Mouse (Mus musculus): Measurements from ENCODE around the gene Ptch1. TPM values are rescaled to one million over a fixed set of nuclear protein-coding genes. Genes with fewer than 3 reads are reported as not detected.

Gene Ptch1
- polyA plus RNA-seq, 1 experiment: 2.7 TPM

DNA sequence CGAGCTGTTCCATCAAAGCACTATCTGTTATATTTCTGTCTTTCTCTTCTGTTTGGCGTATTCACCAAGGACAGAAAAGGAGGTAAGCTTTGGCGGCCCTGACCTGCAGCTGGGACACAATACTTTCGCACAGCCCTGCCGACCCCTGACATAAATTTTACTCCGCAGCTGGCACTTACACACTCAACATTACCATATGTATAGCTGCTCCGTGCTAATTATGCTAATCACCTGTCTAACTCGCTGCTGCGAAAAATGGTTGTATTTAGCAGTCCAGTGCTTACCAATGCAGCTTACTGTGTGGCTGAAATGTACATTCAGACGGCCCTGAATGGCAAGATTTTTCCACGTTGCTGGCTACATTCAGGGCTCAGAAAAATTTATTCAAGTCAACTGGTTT, 18.8 kb downstream of the Ptch1 start:
- Histone ChIP-seq H3K4me1 (peaks cover 60% of the 10 kb centered on the region), H3K4me3 (replicated peaks) (no peak overlapping the region), H3K9me3 (no peaks in the 10 kb centered on the region), H3K36me3 (replicated peaks; ENCODE audit: low read length) (peaks cover 34% of the 10 kb centered on the region), H3K27me3 (replicated peaks) (no peaks in the 10 kb centered on the region)
- TF ChIP-seq FLI1 (IDR thresholded peaks at IDR 0.05; ENCODE audit: low read length): no peak
- TF ChIP-seq GATA1 (IDR thresholded peaks at IDR 0.05; ENCODE audit: borderline replicate concordance, low read length): no peak

DNA sequence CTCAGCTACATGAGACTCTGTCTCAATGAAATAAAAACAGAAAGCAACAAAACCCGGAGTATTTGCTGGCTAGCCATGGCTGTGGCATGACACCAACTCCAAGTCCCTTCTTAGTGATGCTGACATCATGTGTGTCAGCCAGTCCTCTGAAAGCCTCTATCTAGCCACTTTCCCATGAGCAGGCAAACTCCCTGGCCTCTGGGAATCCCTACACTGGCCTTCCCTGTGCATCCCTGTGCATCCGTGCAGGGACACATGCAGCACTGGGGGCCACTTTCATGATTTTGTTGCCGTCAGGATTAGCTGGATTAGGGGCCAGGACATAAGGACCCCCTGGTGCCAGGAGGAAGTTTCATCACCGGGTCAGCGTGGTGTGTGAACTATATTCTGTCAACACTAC, 20.0 kb downstream of the Ptch1 start:
- H3K9me3 ChIP-seq: no peaks in the 10 kb centered on the region
- H3K36me3 ChIP-seq (replicated peaks; ENCODE audit: low read length): peaks cover 29% of the 10 kb centered on the region
- TF ChIP-seq FLI1 (IDR thresholded peaks at IDR 0.05; ENCODE audit: low read length) (no peak), GATA1 (IDR thresholded peaks at IDR 0.05; ENCODE audit: borderline replicate concordance, low read length) (no peak)

DNA sequence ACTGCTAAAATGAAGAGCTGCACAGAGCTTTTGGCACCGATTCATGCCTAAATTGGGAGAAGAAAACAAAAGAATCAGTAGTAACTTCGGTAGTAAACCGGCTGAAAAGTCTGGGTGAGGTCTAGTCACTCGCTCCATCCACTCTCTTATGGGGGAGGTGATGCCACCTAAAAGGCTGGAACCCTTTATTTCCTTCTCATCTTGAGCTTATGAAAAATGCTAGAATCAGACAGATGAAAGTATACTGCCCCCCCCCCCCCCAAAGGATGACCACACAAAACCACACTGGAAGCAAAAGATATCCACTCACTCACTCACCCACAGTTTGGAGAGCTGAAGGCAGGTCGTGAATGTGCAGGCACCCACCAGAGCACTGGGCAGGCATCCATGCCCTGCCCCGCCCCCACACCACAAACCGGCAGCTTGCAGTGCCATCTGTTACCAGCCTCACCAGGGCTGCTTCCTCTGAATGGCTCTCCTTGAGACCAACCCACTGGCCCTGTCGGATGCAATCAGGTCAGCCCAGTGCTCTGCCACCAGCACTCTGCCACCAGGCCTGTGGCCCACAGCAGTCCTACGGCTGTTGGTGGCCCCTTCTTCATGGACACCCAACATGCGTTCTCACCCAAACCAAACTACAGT, 21.0 kb downstream of the Ptch1 start:
- TF ChIP-seq GATA1 (IDR thresholded peaks at IDR 0.05; ENCODE audit: borderline replicate concordance, low read length) (no peak), FLI1 (IDR thresholded peaks at IDR 0.05; ENCODE audit: low read length) (no peak)
- Histone ChIP-seq H3K9me3 (no peaks in the 10 kb centered on the region), H3K4me1 (peaks cover 59% of the 10 kb centered on the region), H3K36me3 (replicated peaks; ENCODE audit: low read length) (peaks cover 36% of the 10 kb centered on the region), H3K27me3 (replicated peaks) (no peaks in the 10 kb centered on the region), H3K4me3 (replicated peaks) (peak overlapping the region; percentile 33)

More for the DNA sequence above, 20.0 kb downstream of the Ptch1 start:
- Histone ChIP-seq H3K4me3 (replicated peaks) (no peak overlapping the region), H3K27me3 (replicated peaks) (no peaks in the 10 kb centered on the region), H3K4me1 (peaks cover 68% of the 10 kb centered on the region)

DNA sequence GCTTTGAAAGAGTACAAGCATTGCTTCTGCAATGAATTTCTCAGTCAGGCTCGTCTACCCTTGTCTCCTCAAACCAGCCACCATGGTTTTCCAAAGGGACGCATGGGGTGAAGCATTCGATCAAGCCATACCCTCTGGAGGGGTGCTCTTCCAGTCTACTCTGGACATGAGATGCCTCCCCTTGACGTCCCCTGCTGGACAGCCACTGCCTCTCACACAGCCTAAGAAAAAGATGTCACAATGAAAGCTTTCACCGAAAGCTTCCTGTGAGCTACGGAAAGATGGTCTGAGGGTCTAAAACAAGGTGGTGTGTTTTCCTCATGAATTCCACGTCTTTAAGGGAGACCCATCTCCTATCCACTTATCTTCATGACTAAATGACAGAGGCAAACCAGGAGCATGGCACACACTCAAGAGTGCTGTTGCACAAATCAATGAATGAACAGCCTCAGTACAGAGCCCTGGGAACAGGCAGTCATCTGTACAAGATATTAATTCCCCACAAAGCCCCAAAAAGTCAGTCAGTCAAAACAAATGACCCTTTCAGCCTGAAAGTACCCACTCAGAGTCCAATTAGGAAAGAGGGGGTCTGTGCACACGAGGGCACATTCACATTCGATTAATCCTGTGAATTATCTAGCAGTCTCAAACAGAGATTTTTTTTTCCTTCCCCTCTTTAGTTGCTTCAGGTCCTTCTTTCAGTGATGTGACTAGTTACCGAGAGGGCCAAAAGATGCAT, 21.7 kb downstream of the Ptch1 start:
- H3K36me3 ChIP-seq (replicated peaks; ENCODE audit: low read length): peaks cover 41% of the 10 kb centered on the region
- no peak for TF ChIP-seq GATA1 (IDR thresholded peaks at IDR 0.05; ENCODE audit: borderline replicate concordance, low read length)
- TF ChIP-seq FLI1 (IDR thresholded peaks at IDR 0.05; ENCODE audit: low read length): no peak

DNA sequence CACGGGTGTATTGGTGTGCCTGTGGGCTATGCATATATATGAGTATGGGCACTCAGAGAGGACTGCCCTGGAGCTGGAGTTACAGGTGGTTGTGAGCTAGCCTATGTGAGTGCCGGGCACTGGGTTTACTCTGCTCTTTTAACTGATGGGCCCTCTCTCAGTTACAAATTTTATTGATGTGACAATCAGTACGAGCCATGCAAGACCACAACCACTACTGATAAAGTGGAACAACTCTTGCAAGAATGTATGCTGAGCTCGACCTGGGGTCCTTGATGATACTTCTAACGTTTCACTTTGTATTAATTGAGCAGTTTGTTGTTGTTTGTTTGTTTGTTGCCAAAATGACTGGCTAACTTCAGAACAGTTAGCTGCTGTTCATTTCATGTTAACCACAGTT, 23.0 kb downstream of the Ptch1 start:
- Histone ChIP-seq H3K4me3 (replicated peaks) (no peak overlapping the region), H3K4me1 (peaks cover 49% of the 10 kb centered on the region), H3K9me3 (no peaks in the 10 kb centered on the region), H3K36me3 (replicated peaks; ENCODE audit: low read length) (peaks cover 54% of the 10 kb centered on the region), H3K27me3 (replicated peaks) (no peaks in the 10 kb centered on the region)
- TF ChIP-seq FLI1 (IDR thresholded peaks at IDR 0.05; ENCODE audit: low read length): no peak
- no peak for TF ChIP-seq GATA1 (IDR thresholded peaks at IDR 0.05; ENCODE audit: borderline replicate concordance, low read length)

More for the DNA sequence above, 21.7 kb downstream of the Ptch1 start:
- peaks cover 57% of the 10 kb centered on the region for H3K4me1 ChIP-seq
- H3K4me3 ChIP-seq (replicated peaks): no peak overlapping the region
- no peaks in the 10 kb centered on the region for H3K27me3 ChIP-seq (replicated peaks)
- H3K9me3 ChIP-seq: no peaks in the 10 kb centered on the region

DNA sequence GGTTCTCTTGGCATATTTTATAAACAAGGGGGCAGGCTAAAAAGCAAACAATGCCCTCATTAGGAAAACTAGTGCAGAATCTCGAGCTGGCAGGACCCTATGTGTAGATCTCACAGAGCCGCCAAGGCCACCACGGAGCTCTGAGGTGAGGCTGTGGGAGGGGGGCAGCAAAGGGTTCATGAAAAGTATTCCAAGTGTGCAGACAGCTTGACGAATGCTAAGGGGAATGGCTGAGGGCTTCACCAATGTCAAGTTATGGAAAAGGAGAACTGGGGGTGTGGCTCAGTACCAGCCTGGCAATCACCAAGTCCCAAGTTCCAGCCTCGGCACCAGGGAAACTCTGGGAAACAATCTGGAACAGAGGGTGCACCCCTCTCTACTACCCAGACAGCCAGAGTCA, 24.2 kb downstream of the Ptch1 start:
- Histone ChIP-seq H3K36me3 (replicated peaks; ENCODE audit: low read length) (peaks cover 65% of the 10 kb centered on the region), H3K9me3 (no peaks in the 10 kb centered on the region), H3K4me1 (peaks cover 45% of the 10 kb centered on the region), H3K27me3 (replicated peaks) (no peaks in the 10 kb centered on the region), H3K4me3 (replicated peaks) (no peak overlapping the region)
- TF ChIP-seq FLI1 (IDR thresholded peaks at IDR 0.05; ENCODE audit: low read length) (no peak), GATA1 (IDR thresholded peaks at IDR 0.05; ENCODE audit: borderline replicate concordance, low read length) (no peak)

DNA sequence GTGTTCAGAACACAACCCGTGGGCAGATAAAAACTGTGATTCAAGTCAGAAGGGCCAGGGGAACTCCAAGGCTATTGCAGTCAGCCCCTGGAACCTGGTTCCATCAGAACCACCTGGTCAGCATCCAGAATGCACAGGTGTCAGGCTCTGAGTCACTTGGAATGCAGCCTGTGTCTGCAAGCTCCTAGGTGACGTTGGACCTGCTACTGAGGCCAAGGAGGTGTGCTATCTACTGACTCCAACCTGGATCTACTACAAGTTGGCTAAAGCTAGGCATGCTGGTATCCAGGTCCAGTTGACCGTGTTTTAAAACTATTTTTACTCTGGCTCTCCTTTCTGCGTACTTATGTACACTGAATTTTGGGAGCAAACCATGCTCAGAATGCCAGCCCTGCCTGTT, 24.8 kb downstream of the Ptch1 start:
- H3K9me3 ChIP-seq: no peaks in the 10 kb centered on the region
- H3K36me3 ChIP-seq (replicated peaks; ENCODE audit: low read length): peaks cover 72% of the 10 kb centered on the region
- H3K27me3 ChIP-seq (replicated peaks): no peaks in the 10 kb centered on the region
- no peak overlapping the region for H3K4me3 ChIP-seq (replicated peaks)
- H3K4me1 ChIP-seq: peaks cover 41% of the 10 kb centered on the region
- no peak for TF ChIP-seq FLI1 (IDR thresholded peaks at IDR 0.05; ENCODE audit: low read length)
- no peak for TF ChIP-seq GATA1 (IDR thresholded peaks at IDR 0.05; ENCODE audit: borderline replicate concordance, low read length)

DNA sequence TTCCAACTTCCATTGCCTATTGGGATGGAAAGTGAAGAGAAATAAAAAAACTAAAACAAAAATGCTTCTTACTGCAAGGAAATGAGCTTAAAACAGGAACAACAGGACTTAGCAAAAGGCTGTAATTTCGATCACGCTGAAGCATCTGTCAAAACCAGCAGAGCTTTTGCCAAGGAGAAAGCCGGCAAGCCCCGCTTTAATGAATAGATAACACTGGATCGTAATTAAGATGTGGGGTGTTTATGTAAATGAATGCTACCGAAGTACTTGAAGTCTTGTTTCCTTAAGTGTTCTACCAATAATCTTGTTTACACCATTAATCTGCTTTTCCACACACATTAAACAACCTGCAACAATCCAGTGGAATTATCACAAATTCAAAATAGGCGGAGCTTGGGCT, 28.1 kb downstream of the Ptch1 start:
- peaks cover 14% of the 10 kb centered on the region for H3K4me1 ChIP-seq
- no peak overlapping the region for H3K4me3 ChIP-seq (replicated peaks)
- no peaks in the 10 kb centered on the region for H3K27me3 ChIP-seq (replicated peaks)
- TF ChIP-seq FLI1 (IDR thresholded peaks at IDR 0.05; ENCODE audit: low read length): no peak
- no peak for TF ChIP-seq GATA1 (IDR thresholded peaks at IDR 0.05; ENCODE audit: borderline replicate concordance, low read length)
- peaks cover 80% of the 10 kb centered on the region for H3K36me3 ChIP-seq (replicated peaks; ENCODE audit: low read length)
- H3K9me3 ChIP-seq: no peaks in the 10 kb centered on the region

DNA sequence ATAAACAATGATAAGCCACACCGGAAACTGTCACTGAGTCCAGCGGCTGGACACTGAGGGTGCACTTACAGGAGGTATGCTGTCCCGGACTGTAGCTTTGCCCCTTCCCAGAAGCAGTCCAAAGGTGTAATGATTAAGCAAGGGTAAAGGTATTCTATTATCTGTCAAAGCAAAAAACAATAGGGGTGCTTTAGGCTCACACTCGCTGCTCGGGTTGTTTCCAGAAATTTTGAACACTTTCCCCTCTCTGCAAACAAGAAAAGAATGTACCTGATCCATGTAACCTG, 28.5 kb downstream of the Ptch1 start:
- H3K4me3 ChIP-seq (replicated peaks): no peak overlapping the region
- TF ChIP-seq GATA1 (IDR thresholded peaks at IDR 0.05; ENCODE audit: borderline replicate concordance, low read length) (no peak), FLI1 (IDR thresholded peaks at IDR 0.05; ENCODE audit: low read length) (no peak)
- peaks cover 13% of the 10 kb centered on the region for H3K4me1 ChIP-seq
- peaks cover 84% of the 10 kb centered on the region for H3K36me3 ChIP-seq (replicated peaks; ENCODE audit: low read length)
- H3K27me3 ChIP-seq (replicated peaks): no peaks in the 10 kb centered on the region
- no peaks in the 10 kb centered on the region for H3K9me3 ChIP-seq

DNA sequence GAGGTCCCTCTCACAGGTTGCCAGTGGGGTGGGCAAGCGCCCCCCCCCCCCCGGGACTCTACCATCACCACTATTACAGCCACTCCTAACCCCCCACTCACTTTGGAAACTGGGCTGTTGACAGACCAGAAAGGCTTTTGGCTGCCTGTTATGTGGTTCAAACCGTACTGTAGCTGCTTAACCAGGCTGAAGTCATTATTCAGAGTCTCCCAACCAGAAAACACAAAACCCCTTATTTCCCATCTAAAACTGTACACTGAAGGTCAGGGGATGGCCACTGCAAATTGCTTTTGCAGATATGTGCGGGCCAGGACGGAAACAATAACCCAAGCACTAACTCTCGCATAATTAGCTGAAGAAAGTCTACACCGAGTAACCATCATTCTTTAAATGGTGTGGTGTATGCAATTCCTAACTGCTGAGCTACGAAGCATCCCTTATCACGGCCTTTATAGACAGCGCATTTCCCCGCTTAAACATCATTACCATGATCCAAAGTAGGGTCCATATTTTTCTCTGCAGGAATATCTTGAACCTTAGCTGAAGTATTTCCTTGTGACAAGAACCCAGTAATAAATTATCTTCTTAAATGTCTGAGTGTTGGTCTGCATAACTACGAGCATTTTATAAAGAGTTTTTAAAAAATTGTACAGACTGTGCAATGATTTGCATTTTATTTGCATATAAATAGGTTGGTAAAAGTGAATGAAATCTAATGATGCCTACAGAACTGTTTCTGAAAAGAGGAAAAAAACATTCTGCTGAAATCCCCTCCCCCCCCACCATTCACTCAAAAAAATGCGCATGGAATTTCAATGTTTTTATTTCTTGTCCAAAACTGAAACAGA, 29.1 kb downstream of the Ptch1 start:
- TF ChIP-seq GATA1 (IDR thresholded peaks at IDR 0.05; ENCODE audit: borderline replicate concordance, low read length) (no peak), FLI1 (IDR thresholded peaks at IDR 0.05; ENCODE audit: low read length) (no peak)
- no peak overlapping the region for H3K4me3 ChIP-seq (replicated peaks)
- H3K4me1 ChIP-seq: peaks cover 10% of the 10 kb centered on the region
- peaks cover 87% of the 10 kb centered on the region for H3K36me3 ChIP-seq (replicated peaks; ENCODE audit: low read length)
- H3K27me3 ChIP-seq (replicated peaks): no peaks in the 10 kb centered on the region
- no peaks in the 10 kb centered on the region for H3K9me3 ChIP-seq

Data from megakaryocyte, embryonic 14.5 days (primary cell).